Mouse (Mus musculus) kidney, embryonic 15.5 days (tissue): ENCODE results near the gene Nt5c3. TPM values are rescaled to one million over a fixed set of nuclear protein-coding genes. Genes with fewer than 3 reads are reported as not detected.

Experiments used
- ATAC-seq: fragments of 200-750 bp; cut with Nextera tagmentation; replicated peaks from 2 replicates; pipeline ENCODE4 v1.8.0; 2017; ENCODE audit warnings: moderate TSS enrichment; ENCODE audit not compliant: low FRiP score
- H3K27ac ChIP-seq: fragments of 300-500 bp; sonication (generic); 2 replicates; pipeline ENCODE4 v1.5.1; 2015; ENCODE audit warnings: mild to moderate bottlenecking, inconsistent platforms
- H3K27me3 ChIP-seq: fragments of 300-500 bp; sonication (generic); 2 replicates; pipeline ENCODE4 v1.6.1; 2015; ENCODE audit warnings: inconsistent platforms
- H3K36me3 ChIP-seq: fragments of 300-500 bp; sonication (generic); 2 replicates; pipeline ENCODE4 v1.6.1; 2015; ENCODE audit warnings: inconsistent platforms
- H3K4me1 ChIP-seq: fragments of 300-500 bp; sonication (generic); 2 replicates; pipeline ENCODE4 v1.6.1; 2015; ENCODE audit warnings: inconsistent platforms
- H3K4me2 ChIP-seq: fragments of 300-500 bp; sonication (generic); 2 replicates; pipeline ENCODE4 v1.6.1; 2015; ENCODE audit warnings: moderate library complexity, mild to moderate bottlenecking, inconsistent platforms
- H3K4me3 ChIP-seq: fragments of 300-500 bp; sonication (generic); replicated peaks from 2 replicates; pipeline ENCODE4 v1.5.1; 2015; ENCODE audit warnings: mild to moderate bottlenecking, inconsistent platforms
- H3K9ac ChIP-seq: fragments of 300-500 bp; sonication (generic); 2 replicates; pipeline ENCODE4 v1.6.1; 2015; ENCODE audit warnings: mild to moderate bottlenecking, inconsistent platforms
- H3K9me3 ChIP-seq: fragments of 300-500 bp; sonication (generic); replicated peaks from 2 replicates; pipeline ENCODE4 v1.6.1; 2016; ENCODE audit warnings: inconsistent platforms
- WGBS: fragments of 180-500 bp; shearing (Covaris S2); methylation state at CpG from one replicate; pipeline ENCODE4 v1.1.7; 2015; ENCODE audit warnings: mixed read lengths; 5-methylcytosine and 5-hydroxymethylcytosine counted together
- polyA plus RNA-seq: library from polyadenylated mRNA; unstranded; fragments of >200 nt; fragmentation: Nextera tagmentation; extraction: Ambion mirVana; gene quantifications from 2 replicates; pipeline ENCODE4 v1.2.1, GENCODE M21; 2015

Gene Nt5c3
- polyA plus RNA-seq, 1 experiment from 2014 or later: 61.5 TPM

DNA sequence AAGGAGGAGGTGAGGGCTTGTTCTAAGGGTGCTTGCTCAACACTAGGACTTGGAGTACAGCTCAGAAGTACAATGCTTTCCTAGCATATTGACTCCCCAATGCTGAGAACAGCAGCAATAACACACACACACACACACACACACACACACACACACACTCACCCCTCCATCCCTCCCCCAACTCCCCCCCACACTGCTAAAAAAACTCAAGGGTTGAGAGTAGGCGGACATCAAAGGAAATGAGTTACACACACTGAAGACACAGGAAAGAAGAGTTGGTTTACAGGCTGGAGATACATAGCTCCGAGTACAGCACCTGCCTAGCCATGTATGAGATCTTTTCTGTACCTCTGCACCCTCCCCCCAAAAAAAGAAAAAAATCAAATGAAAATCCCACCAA, 7.5 kb downstream of the Nt5c3 start:
- ATAC-seq: no peak
- Histone ChIP-seq H3K36me3 (no peaks in the 10 kb centered on the region), H3K4me2 (no peak overlapping the region), H3K27ac (no peak overlapping the region), H3K4me1 (peaks cover 34% of the 10 kb centered on the region), H3K27me3 (no peaks in the 10 kb centered on the region), H3K4me3 (no peak overlapping the region), H3K9ac (no peak overlapping the region), H3K9me3 (no peaks in the 10 kb centered on the region)
- 79% methylated on average over 2 of the region's 2 CpGs for WGBS

DNA sequence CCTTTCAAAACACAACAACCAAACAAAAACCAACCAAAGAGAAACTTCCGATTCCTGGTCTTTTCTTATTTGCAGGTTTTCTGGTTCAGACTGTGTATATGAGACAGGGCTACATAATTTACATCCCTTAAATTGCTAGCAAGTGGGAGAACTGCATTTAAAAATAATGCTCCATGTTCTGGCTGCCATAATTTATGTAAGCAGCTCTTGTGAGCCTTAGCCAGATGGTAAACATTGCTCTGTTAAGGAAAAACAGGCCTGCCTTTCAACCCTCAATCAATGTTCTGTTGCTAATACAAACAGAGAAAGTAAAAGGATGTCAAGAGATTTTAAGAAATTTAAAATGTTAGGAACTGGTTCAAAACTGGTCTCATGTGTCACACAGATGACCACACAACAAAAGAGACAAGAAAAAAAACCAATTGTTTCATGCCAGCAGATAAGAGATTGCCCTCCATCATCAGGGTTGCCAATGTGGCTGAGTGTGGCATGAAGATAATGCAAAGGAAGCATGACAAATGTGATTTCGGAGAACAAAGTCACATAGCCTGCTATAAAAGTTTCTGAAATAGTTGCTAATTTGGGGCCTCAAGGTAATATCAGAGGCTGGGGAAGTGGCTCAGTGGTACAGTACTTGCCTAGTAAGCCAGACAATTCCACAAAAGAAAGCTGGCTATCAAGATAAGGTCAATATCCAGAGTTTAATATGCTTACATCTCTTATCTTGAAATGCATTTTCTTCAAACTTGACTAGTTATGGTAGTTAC, 10.5 kb downstream of the Nt5c3 start:
- 59% methylated on average over 2 of the region's 2 CpGs for WGBS
- no peak overlapping the region; the same call in 1 of the 2 replicates for H3K27ac ChIP-seq
- H3K27me3 ChIP-seq: no peaks in the 10 kb centered on the region

DNA sequence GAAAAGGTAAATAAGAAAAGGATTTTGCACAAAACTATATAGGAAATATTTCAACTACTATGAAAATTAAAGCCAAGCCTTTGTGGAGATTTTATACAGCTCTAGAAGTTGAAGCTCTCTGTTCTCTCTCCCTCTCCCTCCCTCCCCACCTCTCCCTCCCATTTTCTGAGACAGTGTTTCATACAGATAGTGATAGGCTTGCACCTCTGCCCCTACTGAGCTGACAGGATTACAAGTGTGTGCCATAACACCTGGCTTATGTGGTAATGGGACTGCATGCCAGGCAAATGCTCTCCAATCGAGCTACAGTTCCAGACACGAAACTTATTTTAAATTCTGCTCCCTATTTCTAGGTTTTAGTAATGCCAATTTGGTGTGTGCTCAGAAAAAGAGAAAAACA, 12.8 kb downstream of the Nt5c3 start:
- ATAC-seq: no peak
- Histone ChIP-seq H3K4me2 (no peak overlapping the region), H3K9ac (no peak overlapping the region), H3K9me3 (no peaks in the 10 kb centered on the region), H3K4me3 (no peak overlapping the region), H3K36me3 (no peaks in the 10 kb centered on the region), H3K27me3 (no peaks in the 10 kb centered on the region), H3K4me1 (0 out of 2 replicates have a peak, but pooled peaks cover 3% of the 10 kb centered on the region), H3K27ac (no peak overlapping the region)
- WGBS: 84% methylated on average over 2 of the region's 2 CpGs

More for the DNA sequence above, 10.5 kb downstream of the Nt5c3 start:
- no peak overlapping the region for H3K9ac ChIP-seq
- no peaks in the 10 kb centered on the region for H3K9me3 ChIP-seq
- no peak overlapping the region for H3K4me2 ChIP-seq
- H3K4me1 ChIP-seq: peaks cover 18% of the 10 kb centered on the region
- no peak overlapping the region for H3K4me3 ChIP-seq
- no peak for ATAC-seq
- H3K36me3 ChIP-seq: no peaks in the 10 kb centered on the region

DNA sequence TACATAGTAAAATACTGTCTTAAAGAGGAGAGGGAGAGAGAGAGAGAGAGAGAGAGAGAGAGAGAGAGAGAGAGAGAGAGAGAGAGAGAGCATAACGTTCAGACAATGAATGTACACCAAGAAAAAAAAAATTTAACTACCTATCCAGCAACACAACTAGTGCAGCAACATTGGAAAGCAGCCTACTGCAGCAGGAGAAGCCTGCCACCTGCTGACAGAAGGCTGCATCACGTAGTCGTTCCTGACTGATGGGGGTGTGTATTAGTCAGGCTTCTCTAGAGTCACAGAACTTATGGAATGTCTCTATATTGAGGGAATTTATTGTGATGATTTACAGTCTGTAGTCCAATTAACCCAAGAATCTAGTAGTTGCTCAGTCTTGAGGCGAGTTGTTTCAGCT, 14.8 kb downstream of the Nt5c3 start:
- peak; percentile 58; the same call in 1 of the 2 replicates for ATAC-seq
- H3K27ac ChIP-seq: no peak overlapping the region
- no peaks in the 10 kb centered on the region for H3K9me3 ChIP-seq
- H3K4me1 ChIP-seq: peaks cover 6% of the 10 kb centered on the region
- H3K4me2 ChIP-seq: no peak overlapping the region
- H3K4me3 ChIP-seq: no peak overlapping the region
- H3K9ac ChIP-seq: no peak overlapping the region
- no peaks in the 10 kb centered on the region for H3K27me3 ChIP-seq
- WGBS: 14% methylated on average over 4 of the region's 4 CpGs
- no peaks in the 10 kb centered on the region for H3K36me3 ChIP-seq

DNA sequence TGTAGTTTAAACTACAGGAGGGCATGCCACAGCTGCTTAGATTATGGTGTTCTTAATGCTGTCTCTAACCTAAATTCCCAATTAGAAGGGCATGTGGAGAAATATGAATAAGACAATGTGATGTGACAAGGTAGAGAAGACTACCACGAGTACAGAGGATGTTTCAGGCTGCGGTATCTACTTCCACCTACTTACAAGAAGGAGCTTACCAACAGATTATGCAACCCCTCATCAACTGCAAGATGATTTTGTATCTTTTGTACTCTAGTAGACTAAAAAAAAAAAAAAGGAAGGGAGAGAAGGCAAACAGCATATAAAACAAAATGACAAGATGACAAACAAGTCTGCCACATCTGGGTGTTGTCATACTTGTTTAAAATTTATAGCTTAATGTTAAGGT, 15.3 kb downstream of the Nt5c3 start:
- H3K36me3 ChIP-seq: no peaks in the 10 kb centered on the region
- H3K9me3 ChIP-seq: no peaks in the 10 kb centered on the region
- H3K9ac ChIP-seq: no peak overlapping the region
- peaks cover 9% of the 10 kb centered on the region for H3K4me1 ChIP-seq
- WGBS: 93% methylated on average over 2 of the region's 2 CpGs
- no peak overlapping the region for H3K4me2 ChIP-seq
- no peak overlapping the region for H3K27ac ChIP-seq
- H3K27me3 ChIP-seq: no peaks in the 10 kb centered on the region
- H3K4me3 ChIP-seq: no peak overlapping the region
- ATAC-seq: no peak

DNA sequence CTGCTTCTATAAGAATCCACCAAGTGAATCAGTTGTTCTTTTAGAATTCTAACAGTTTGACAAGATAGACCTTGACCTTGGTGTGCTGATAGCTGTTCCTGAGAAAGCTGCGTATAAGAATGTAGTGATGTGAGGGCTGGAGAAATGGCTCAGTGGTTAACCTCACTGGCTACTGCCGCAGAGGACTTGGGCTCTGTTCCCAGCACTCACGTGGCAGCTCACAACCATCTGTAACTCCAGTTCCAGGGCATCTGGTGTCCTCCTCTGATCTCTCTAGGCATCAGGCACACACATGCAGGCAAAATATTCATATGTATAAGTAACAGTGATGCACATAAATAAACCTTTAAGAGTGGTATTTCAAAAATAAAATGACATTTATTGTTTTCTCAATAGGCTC, 15.8 kb downstream of the Nt5c3 start:
- Histone ChIP-seq H3K9me3 (no peaks in the 10 kb centered on the region), H3K4me2 (no peak overlapping the region), H3K4me1 (peaks cover 9% of the 10 kb centered on the region), H3K27ac (no peak overlapping the region), H3K4me3 (no peak overlapping the region), H3K9ac (no peak overlapping the region), H3K36me3 (no peaks in the 10 kb centered on the region), H3K27me3 (no peaks in the 10 kb centered on the region)
- WGBS: 92% methylated on average over 3 of the region's 3 CpGs
- no peak for ATAC-seq

DNA sequence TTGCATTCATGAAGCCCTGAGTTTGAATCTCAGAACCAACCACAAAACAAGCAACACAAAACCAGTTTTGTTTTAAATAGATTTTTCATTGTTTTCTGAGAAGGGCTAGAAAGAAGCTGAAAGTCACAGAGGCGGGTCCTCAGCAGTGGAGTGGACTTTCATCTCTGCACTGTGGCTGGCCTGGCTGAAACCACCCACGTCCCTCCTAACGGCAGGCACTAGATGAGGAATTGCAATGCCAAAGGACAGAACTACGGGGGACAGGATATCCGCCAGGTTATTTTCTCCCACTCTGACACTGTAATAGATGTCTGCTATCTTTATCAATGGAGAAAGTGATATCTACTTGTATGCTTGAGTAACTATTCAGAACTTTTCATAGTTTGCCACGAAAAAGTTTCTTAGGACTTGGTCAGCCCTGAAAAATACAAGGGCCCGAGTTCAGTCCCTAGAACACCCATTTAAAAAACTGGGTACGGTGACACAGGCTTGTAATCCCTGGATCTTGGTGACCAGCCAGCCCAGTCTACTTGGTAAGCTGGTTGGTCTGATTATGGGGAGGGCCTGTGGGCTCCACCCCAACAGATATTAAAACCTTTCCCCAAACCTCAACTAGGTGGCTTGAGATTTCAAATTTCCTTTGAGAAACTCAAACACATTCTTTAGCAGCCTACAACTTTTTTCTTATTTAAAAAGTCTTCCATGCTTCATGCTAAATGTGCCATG, 17.4 kb downstream of the Nt5c3 start:
- ATAC-seq: no peak
- H3K27ac ChIP-seq: no peak overlapping the region
- no peak overlapping the region for H3K4me2 ChIP-seq
- H3K9me3 ChIP-seq: no peaks in the 10 kb centered on the region
- no peaks in the 10 kb centered on the region for H3K36me3 ChIP-seq
- H3K4me3 ChIP-seq: no peak overlapping the region
- 75% methylated on average over 8 of the region's 8 CpGs for WGBS
- no peaks in the 10 kb centered on the region for H3K27me3 ChIP-seq
- H3K9ac ChIP-seq: no peak overlapping the region
- H3K4me1 ChIP-seq: peaks cover 14% of the 10 kb centered on the region

DNA sequence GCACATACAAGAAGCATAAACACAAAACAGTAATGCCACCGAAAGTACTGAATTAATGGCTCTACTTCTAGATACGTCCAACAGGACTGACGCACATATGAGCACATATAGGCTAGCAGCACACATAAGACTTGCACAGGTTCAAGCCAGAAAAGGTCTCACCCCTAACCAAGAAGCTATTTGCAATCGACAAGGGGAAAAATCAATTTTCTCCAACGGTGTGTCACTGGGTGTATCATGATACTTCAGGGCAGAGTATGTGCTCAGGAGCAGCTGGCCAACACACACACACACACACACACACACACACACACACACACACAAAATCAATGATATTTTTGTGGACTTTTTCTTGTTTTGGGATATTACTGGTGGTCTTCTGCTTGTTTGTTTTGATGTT, 18.2 kb downstream of the Nt5c3 start:
- WGBS: 82% methylated on average over 5 of the region's 5 CpGs
- Histone ChIP-seq H3K4me3 (no peak overlapping the region), H3K4me1 (peaks cover 14% of the 10 kb centered on the region), H3K27me3 (no peaks in the 10 kb centered on the region), H3K27ac (no peak overlapping the region), H3K36me3 (no peaks in the 10 kb centered on the region), H3K4me2 (no peak overlapping the region), H3K9ac (no peak overlapping the region), H3K9me3 (no peaks in the 10 kb centered on the region)
- no peak for ATAC-seq

DNA sequence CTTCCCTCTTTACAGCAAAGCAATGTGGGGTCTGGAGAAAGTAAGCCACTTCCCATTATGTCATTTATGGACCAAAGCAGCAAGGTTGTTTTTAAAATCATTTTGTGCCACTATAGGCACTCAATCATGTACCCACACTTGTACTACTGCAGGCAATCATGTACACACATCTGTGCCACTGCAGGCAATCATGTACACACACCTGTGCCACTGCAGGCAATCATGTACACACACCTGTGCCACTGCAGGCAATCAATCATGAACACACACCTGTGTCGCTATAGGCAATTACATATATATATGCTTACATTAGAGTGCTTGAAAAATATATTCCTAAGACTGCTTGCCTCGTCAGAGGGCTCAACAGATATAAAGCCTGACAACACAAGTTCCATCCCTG, 18.8 kb downstream of the Nt5c3 start:
- Histone ChIP-seq H3K4me2 (no peak overlapping the region), H3K9me3 (no peaks in the 10 kb centered on the region), H3K9ac (no peak overlapping the region), H3K27ac (no peak overlapping the region), H3K4me3 (no peak overlapping the region), H3K36me3 (no peaks in the 10 kb centered on the region), H3K4me1 (peaks cover 14% of the 10 kb centered on the region), H3K27me3 (no peaks in the 10 kb centered on the region)
- 78% methylated on average over 2 of the region's 2 CpGs for WGBS
- no peak for ATAC-seq

DNA sequence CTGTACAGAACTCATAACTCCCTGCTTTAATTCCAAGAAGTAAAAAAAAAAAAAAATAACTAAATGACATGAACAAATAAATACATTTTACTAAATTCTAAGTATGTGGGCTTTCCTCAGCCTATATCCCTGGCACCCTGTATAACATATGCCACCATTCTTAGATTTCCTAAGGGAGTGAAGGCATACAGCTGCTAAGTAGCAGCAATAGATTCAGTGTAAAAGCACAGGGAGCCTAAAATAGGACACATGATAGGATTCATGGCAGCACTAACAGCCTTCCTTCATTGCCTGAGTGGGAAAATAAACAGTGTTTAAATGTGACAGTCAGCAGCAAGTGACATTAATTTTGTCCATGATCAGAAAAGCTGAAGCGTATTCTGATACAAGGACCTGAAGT, 19.4 kb downstream of the Nt5c3 start:
- Histone ChIP-seq H3K4me2 (no peak overlapping the region), H3K4me3 (no peak overlapping the region), H3K27me3 (no peaks in the 10 kb centered on the region), H3K27ac (no peak overlapping the region), H3K9me3 (no peaks in the 10 kb centered on the region), H3K4me1 (peaks cover 14% of the 10 kb centered on the region), H3K36me3 (no peaks in the 10 kb centered on the region), H3K9ac (no peak overlapping the region)
- WGBS: 54% methylated on average over 1 of the region's 1 CpGs
- no peak for ATAC-seq

DNA sequence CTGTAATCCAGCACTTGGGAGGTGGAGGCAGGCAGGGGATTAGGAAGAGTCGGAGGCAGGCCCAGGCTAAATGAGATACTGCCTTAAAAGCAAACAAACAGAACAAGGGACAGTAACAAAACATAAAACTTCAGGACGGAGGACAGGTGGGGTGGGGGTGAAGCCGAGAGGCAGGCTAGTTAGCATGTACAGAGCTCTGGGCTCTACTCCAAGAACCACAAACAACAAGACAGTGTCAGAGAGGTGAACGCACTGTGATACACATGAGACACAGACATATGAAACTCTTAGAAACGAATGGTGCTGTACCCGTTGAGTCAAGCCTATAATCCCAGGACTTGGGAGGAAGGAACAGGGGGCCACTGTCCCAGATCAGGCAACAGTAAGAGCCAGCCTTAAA, 19.9 kb downstream of the Nt5c3 start:
- 23% methylated on average over 6 of the region's 6 CpGs for WGBS
- Histone ChIP-seq H3K9me3 (no peaks in the 10 kb centered on the region), H3K4me1 (peaks cover 14% of the 10 kb centered on the region)

DNA sequence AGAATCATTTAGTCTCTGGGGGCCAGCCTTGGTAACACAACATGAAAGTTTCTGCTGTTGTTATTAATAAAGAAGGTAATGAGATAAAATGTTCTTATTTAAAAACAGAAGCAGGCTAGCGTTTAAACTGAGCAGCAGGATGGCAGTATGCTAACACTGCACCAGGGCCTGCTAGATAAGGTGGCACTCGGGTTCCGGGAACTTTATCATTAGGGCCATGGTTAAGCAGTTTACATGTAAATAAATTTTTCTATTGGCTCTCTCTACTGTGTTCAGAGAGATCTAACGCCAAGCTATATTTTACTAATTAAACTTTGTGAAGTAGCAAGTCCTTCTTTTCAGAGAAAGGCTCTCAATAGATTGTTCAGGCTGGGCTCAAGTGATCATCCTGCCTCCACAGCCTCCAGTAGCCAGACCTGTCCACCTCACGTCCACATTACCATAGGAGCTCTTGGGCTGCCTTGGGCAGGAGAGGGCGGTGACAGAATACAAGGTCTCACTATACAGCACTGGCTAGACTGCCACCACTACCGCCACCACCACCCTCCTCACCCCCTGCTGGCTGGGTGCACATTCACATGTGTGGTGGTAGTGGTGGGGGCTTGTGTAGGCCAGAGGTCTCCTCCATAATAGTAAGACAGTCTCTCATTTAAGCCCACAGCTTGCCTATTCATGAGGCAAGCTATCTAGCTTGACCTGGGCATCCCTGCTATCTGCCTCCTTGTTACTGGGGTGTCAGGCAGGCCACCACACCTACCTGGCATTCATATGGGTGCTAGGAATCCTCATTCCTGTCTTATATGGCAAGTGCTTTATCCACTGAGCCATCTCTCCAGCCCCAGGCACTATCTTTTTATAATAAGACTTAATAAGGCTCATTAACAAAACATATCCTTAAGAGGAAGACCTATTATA, 20.9 kb downstream of the Nt5c3 start:
- 83% methylated on average over 7 of the region's 7 CpGs for WGBS
- Histone ChIP-seq H3K4me2 (no peak overlapping the region), H3K27me3 (no peaks in the 10 kb centered on the region), H3K36me3 (no peaks in the 10 kb centered on the region), H3K4me3 (no peak overlapping the region), H3K4me1 (peaks cover 14% of the 10 kb centered on the region), H3K9ac (no peak overlapping the region), H3K9me3 (no peaks in the 10 kb centered on the region), H3K27ac (no peak overlapping the region)
- ATAC-seq: peak; percentile 60

More for the DNA sequence above, 19.9 kb downstream of the Nt5c3 start:
- H3K9ac ChIP-seq: no peak overlapping the region
- H3K27ac ChIP-seq: no peak overlapping the region
- H3K36me3 ChIP-seq: no peaks in the 10 kb centered on the region
- no peaks in the 10 kb centered on the region for H3K27me3 ChIP-seq
- H3K4me3 ChIP-seq: no peak overlapping the region
- ATAC-seq: no peak
- H3K4me2 ChIP-seq: no peak overlapping the region
